8 mouse cellular contexts compared by ENCODE assay signal in genomic region chr11:51945548-51945947, GRCm38 (mm10). TPM values are rescaled to one million over a fixed set of nuclear protein-coding genes. Genes with fewer than 3 reads are reported as not detected.
DNase-seq lines count a peak whose midpoint lies in the region; ATAC-seq and TF ChIP-seq lines count a peak whose summit lies in the region.

No protein-coding gene starts in this region.

- H3K4me2 ChIP-seq in lung, embryonic 16.5 days (ENCODE audit: low read depth, low read length): no peak overlapping the region
- peak overlapping the region; percentile 56 for H3K4me2 ChIP-seq in heart, embryonic 13.5 days

- TF ChIP-seq CTCF in olfactory bulb, adult 2 months (IDR thresholded peaks at IDR 0.05; ENCODE audit: insufficient read depth, low read depth, low read length): no peak
- no peak for TF ChIP-seq CTCF in lung, adult 2 months (IDR thresholded peaks at IDR 0.05; ENCODE audit: insufficient read depth, low read length)

- 0 out of 2 replicates have a peak overlapping the region, but pooled peaks have one; percentile 21 for H3K9ac ChIP-seq in lung, embryonic 16.5 days (ENCODE audit: low read length)
- H3K9ac ChIP-seq in heart, embryonic 13.5 days: peak overlapping the region; percentile 38

- no peaks in the 10 kb centered on the region for H3K36me3 ChIP-seq in lung, embryonic 16.5 days (ENCODE audit: control insufficient read depth, insufficient read depth, low read length)
- H3K36me3 ChIP-seq in heart, embryonic 13.5 days: no peaks in the 10 kb centered on the region

- H3K4me1 ChIP-seq in lung, embryonic 16.5 days (replicated peaks; ENCODE audit: control insufficient read depth, insufficient read depth, low read length): 0 out of 2 replicates have a peak, but pooled peaks cover 5% of the 10 kb centered on the region
- peaks cover 28% of the 10 kb centered on the region for H3K4me1 ChIP-seq in heart, embryonic 13.5 days
- H3K4me1 ChIP-seq in olfactory bulb, adult 2 months (ENCODE audit: control insufficient read depth, insufficient read depth, low read length): peaks cover 23% of the 10 kb centered on the region
- H3K4me1 ChIP-seq in lung, adult 2 months (ENCODE audit: control insufficient read depth, insufficient read depth, low read length): peaks cover 13% of the 10 kb centered on the region; the same call in 1 of the 2 replicates

- no peaks in the 10 kb centered on the region for H3K27me3 ChIP-seq in lung, embryonic 16.5 days (ENCODE audit: control insufficient read depth, insufficient read depth, low read depth, low read length)
- H3K27me3 ChIP-seq in heart, embryonic 13.5 days (replicated peaks): peaks cover 35% of the 10 kb centered on the region

- DNase-seq in lung, postnatal 4 days: no peak
- DNase-seq in cerebellum, adult 9-11 months: peak; percentile 31
- no peak for DNase-seq in testis, postnatal 14 days (ENCODE audit: low spot score)
- no peak for DNase-seq in lung, adult 2 months
- DNase-seq in embryo, embryonic 9.5 days (ENCODE audit: extremely low spot score): no peak

- ATAC-seq in lung, embryonic 16.5 days (ENCODE audit: low read depth): no peak
- no peak for ATAC-seq in heart, embryonic 13.5 days (ENCODE audit: extremely low read depth, insufficient number of reproducible peaks, low FRiP score, low TSS enrichment)

- H3K9me3 ChIP-seq in lung, embryonic 16.5 days (ENCODE audit: control insufficient read depth, low read length): no peaks in the 10 kb centered on the region
- no peaks in the 10 kb centered on the region for H3K9me3 ChIP-seq in heart, embryonic 13.5 days

- no peak overlapping the region for H3K4me3 ChIP-seq in lung, embryonic 16.5 days (ENCODE audit: low read length)
- 0 out of 2 replicates have a peak overlapping the region, but pooled peaks have one; percentile 16 for H3K4me3 ChIP-seq in heart, embryonic 13.5 days
- H3K4me3 ChIP-seq in olfactory bulb, adult 2 months (ENCODE audit: insufficient read depth, low read depth, low read length): no peak overlapping the region
- no peak overlapping the region for H3K4me3 ChIP-seq in lung, adult 2 months (replicated peaks; ENCODE audit: extremely low read depth, low read depth, low read length)

- WGBS in lung, embryonic 16.5 days: 5% methylated on average over 8 of the region's 8 CpGs
- 11% methylated on average over 8 of the region's 8 CpGs for WGBS in heart, embryonic 13.5 days
- WGBS in olfactory bulb, adult 2 months: 20% methylated on average over 8 of the region's 8 CpGs
- 17% methylated on average over 8 of the region's 8 CpGs for WGBS in lung, adult 2 months

- no peak overlapping the region for H3K27ac ChIP-seq in lung, embryonic 16.5 days (ENCODE audit: low read length)
- H3K27ac ChIP-seq in heart, embryonic 13.5 days (replicated peaks): peak overlapping the region; percentile 82
- 0 out of 2 replicates have a peak overlapping the region, but pooled peaks have one; percentile 2 for H3K27ac ChIP-seq in olfactory bulb, adult 2 months (ENCODE audit: insufficient read depth, low read depth, low read length)

- no peak for TF ChIP-seq POLR2A in olfactory bulb, adult 2 months (IDR thresholded peaks at IDR 0.05; ENCODE audit: insufficient read depth, low read depth, low read length)
- TF ChIP-seq POLR2A in lung, adult 2 months (IDR thresholded peaks at IDR 0.05; ENCODE audit: borderline replicate concordance, extremely low read depth, low read depth, low read length): no peak

RNA-seq across cellular contexts. Expression of gene Cdkn2aipnl, which starts 21.9 kb away (rescaled TPM):
- 106 TPM in 2 replicates for polyA plus RNA-seq in lung, embryonic 16.5 days (2015; fragmentation: Nextera tagmentation; extraction: Ambion mirVana)
- polyA plus RNA-seq in heart, embryonic 13.5 days (2015; fragmentation: Nextera tagmentation; extraction: Ambion mirVana): 63.8 and 71.9 TPM in 2 replicates
- polyA plus RNA-seq in olfactory bulb, adult 2 months (2012; ENCODE audit: insufficient read depth, insufficient read length, low replicate concordance, missing spikeins): not detected in 2 replicates
- 18.7 and 19.7 TPM in 2 replicates for polyA plus RNA-seq in lung, adult 2 months (2012; rRNA removed)

RNA-seq across cellular contexts. Expression of gene Ube2b, which starts 55.0 kb away (rescaled TPM):
- polyA plus RNA-seq in lung, embryonic 16.5 days (2015; fragmentation: Nextera tagmentation; extraction: Ambion mirVana): 231 and 248 TPM in 2 replicates
- polyA plus RNA-seq in heart, embryonic 13.5 days (2015; fragmentation: Nextera tagmentation; extraction: Ambion mirVana): 246 and 268 TPM in 2 replicates
- polyA plus RNA-seq in olfactory bulb, adult 2 months (2012; ENCODE audit: insufficient read depth, insufficient read length, low replicate concordance, missing spikeins): 345 TPM in 1 of 2 replicates, not detected in the other
- polyA plus RNA-seq in lung, adult 2 months (2012; rRNA removed): 39.2 and 48.8 TPM in 2 replicates

RNA-seq across cellular contexts. Expression of gene Cdkl3, which starts 58.5 kb away (rescaled TPM):
- 7.8 and 9.4 TPM in 2 replicates for polyA plus RNA-seq in lung, embryonic 16.5 days (2015; fragmentation: Nextera tagmentation; extraction: Ambion mirVana)
- polyA plus RNA-seq in heart, embryonic 13.5 days (2015; fragmentation: Nextera tagmentation; extraction: Ambion mirVana): 6.5 and 7.8 TPM in 2 replicates
- not detected in 2 replicates for polyA plus RNA-seq in olfactory bulb, adult 2 months (2012; ENCODE audit: insufficient read depth, insufficient read length, low replicate concordance, missing spikeins)
- polyA plus RNA-seq in lung, adult 2 months (2012; rRNA removed): 1.4 and 2.4 TPM in 2 replicates
